Mouse (Mus musculus) heart, postnatal 25 days (tissue): Measurements from ENCODE around the gene Slc43a1. TPM values are rescaled to one million over a fixed set of nuclear protein-coding genes. Genes with fewer than 3 reads are reported as not detected.
"Not testable (repeated sequence)": the region's sequence is repeated elsewhere in the genome, so short reads cannot be mapped to it uniquely, and the experiment has no call there.

Experiments
- DNase-seq: peaks from one replicate; pipeline ENCODE4 v3.0.0; 2022; ENCODE audit warnings: low spot score
- intact Hi-C: fragments of 180-260 bp; cut with DNase I; formaldehyde crosslinking; loops from one replicate; pipeline ENCODE4 v1.15.1; 2025
- total RNA-seq, 2 experiments: library from RNA; stranded (reverse); gene quantifications; 2 replicates each; pipeline ENCODE4 v1.2.3; 2021

The Slc43a1 gene
- total RNA-seq, 2 experiments from 2014 or later: 1.5 to 2.2 TPM

DNA sequence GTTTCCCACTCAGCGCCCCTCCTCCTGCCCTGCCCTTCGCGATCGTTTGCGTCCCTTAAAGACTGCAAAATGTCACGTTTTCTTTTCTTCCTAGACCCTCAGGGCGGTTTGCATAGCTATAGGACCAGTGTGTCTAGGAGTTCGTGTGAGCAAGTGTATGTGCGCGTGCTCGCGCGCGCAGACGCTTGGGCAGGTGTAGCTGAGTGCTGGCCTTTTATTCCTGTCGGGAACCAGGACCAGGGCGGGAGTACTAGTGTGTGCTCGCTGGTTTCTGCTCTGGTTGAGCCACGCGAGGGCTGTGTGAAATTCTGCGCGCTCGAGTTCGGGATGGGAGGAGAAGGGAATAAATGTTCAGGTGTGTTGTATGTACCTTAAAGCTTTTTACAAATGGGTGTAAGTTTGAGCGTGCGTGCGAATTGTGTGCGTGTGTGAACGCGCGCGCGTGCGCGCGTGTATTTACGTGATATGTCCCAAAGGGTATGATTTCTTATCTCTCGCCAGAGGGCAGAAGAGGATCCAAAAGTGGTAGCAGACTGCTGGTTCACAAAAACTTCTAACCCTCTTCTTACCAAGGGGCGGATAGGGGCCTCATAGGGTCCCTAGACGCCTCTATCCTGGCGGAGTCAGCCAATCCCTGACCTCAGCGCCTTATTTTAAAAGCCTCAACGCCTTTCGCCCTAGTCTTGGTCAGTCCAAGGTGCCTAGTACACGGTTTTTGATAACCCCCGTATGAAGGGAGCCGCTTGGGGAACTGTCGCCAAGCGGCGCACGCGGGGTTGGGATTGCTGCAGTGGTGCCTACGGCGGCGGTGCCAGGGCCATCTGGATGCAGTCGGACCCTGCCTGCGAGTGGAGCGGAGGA is 49.0 kb downstream of the Slc43a1 start:
- intact Hi-C loops: loop anchor here (2.0 to 5.0 kb wide), 3 partner anchors 17 to 120 kb away; no protein-coding TSS in a partner anchor
- DNase-seq: no peak

DNA sequence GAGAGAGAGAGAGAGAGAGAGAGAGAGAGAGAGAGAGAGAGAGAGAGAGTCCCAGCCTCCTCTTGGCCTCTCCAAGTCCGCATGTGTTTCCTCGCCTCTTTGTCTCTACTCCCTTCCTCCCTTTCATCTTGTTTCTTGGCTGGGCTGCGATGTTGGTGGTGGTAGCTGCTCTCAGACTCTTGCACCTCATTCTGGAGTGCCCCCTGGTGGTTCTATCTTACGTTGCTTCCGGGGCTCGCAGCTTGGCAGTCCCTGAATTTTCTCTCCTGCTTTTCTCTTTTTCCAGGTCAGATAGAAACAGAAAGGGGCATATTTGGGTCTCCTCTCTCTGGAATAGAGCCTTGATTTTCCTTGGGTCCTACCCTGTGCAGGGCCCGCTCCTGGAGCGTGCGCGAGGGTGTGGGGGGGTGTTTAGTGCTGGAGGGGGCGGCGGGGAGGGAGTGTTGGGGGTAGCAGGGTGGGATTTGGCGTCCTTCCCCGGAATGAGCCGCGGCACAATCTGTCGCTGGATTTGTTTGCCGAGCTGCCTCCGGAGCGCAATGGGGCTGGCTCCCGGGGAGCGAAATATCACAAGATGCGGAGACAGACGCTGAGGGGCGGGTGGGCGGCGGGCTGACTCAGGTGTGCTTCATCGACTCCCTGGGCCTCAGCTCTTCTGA is 50.1 kb downstream of the Slc43a1 start:
- DNase-seq: peak; percentile 49
- intact Hi-C loops: loop anchor here (5.0 kb wide), 2 partner anchors 69 to 119 kb away; no protein-coding TSS in a partner anchor

DNA sequence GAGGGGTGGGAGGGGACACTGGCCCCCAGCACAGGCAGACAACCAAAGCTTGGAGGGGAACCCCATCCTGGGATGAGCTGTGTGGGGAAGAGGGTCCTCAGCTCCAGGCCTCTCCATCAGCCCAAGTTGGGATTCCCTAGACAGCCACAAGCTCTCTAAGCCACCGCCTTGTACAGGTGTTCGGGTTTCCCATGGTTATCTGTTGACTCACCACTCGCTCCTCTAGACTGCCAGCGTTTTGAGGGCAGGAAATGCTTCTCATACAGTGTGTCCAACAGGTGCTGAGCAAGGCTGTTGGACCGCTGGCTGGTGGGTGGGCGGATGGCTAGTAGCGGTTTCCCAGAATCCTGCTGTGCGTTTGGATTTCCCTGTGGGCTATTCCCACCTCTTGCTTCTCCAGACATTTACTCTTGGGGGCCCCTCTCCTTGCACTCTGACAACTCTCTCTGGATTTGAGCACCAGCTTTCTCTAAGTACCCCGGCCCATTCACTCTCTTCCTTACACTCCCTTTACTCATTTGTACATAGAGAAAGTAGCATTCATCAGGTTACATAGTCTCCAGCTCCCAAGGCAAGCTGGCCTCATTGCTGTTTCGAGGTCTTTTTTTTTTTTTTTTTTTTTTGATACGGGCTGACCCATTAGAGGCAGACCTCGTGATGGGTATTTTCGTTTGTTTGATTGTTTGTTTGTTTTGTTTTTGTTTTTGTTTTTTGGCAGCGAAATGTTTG is 50.8 kb downstream of the Slc43a1 start:
- intact Hi-C loops: loop anchor here (2.0 to 5.0 kb wide), 5 partner anchors 25 to 118 kb away; partner anchors contain the start of gene Slc43a3
- DNase-seq: no peak

DNA sequence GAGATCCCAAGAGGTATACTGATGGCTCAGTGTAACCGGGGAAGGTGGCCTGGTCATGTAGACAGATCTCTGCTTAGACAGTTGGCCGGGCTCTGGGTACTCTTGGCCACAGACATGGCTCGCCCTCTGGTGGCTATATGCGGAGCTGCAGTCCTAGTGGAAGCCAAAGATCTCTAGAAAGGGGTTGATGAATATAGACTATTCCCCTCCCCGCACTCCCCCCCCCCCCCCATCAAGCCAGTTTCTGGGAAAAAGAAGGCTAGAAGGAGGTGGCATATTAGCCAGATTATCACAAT is 51.3 kb downstream of the Slc43a1 start:
- intact Hi-C loops: loop anchor here (2.0 to 5.0 kb wide), 3 partner anchors 25 to 59 kb away; partner anchors contain the start of gene Slc43a3

DNA sequence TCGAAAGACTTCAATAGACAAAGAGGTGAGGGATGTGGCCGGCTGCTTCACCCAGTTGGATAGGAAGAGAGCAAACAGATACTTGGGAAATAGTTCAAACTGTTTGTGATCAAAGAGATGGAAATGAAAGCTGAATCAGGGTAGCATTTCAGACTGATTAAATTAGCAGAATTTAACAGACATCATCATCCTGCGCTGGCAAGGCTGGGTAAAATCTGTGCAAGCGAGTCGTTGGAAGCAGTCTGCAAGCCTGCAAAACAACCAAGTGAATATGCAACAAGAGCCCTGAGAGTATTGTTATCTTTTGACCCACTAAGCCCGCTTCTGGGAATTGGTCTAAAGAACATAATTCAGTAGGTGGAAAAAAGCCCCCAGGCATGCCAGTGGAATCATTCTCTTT is 54.7 kb downstream of the Slc43a1 start:
- no peak for DNase-seq
- intact Hi-C loops: loop anchor here (5.0 kb wide), 1 partner anchor 44 kb away; the partner anchor contains the start of gene Slc43a3

More for the DNA sequence above, 51.3 kb downstream of the Slc43a1 start:
- peak; percentile 68 for DNase-seq

DNA sequence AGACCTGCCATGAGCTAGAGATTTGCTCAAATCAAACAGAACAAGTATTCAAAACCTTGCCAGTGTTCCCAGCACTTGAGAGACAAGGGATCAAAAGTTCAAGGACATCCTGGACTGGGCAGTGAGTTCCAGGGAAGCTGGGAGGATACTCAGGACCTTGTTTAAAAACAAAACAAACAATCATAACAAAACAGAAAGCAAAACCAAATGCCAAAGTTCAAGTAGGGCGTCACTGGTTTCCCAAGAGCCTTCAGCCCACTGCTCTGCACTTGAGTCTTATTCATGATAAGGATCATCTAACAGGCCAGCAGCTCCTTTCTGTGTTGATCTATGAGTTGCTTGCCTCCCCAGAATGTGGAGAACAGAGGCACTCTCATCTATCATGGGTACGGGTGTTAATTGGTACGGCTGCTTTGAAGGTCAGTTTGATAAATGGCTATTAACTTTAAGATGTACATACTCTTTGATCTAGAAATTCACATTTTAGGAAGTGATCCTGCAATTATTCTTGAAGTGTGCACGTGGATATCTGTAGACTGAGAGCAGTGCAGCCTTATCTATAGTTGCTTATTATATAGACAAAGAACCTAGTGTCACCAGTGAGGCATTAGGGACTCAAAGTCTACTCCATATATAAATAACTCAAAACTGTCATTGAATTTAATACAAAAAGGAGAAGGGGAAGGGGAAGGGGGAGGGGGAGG is 57.0 kb downstream of the Slc43a1 start:
- intact Hi-C loops: no loop called here
- no peak for DNase-seq

DNA sequence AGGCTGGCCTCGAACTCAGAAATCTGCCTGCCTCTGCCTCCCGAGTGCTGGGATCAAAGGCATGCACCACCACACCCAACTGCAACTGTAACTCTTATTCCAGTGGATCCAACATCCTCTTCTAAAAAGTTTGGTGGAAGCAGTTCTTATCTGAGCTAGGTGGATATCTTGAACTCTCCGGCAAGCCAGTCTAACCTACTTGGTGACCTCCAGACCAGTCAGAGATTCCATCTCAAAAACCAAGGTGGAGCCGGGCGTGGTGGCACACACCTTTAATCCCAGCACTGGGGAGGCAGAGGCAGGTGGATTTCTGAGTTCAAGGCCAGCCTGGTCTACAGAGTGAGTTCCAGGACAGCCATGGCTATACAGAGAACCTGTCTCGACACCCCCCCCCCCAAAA is 58.0 kb downstream of the Slc43a1 start:
- intact Hi-C loops, DNase-seq: not testable (repeated sequence)

DNA sequence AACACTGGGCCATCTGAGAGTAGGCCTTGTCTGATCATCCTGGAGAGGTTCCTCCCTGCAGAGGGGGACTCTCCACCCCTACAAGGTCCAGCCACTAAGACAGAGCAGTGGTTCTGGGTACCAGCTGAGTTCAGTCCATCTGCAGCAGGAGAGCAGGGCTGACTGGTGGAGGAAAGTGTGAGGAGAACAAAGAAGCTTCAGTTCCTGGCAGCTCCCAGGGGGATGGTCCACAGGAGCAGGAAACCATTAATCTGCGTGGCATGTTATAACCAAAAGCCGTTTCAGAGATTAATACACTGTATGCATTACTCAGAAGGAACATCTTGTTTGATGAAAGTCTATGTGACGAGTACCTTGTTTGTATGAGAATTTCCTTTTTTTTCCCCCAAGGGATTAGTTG is 74.1 kb downstream of the Slc43a1 start:
- DNase-seq: no peak
- intact Hi-C loops: no loop called here

Other genes with a start within 250 kb of the Slc43a1 start
- gene Ctnnd1, start 188.1 kb upstream of the Slc43a1 start, total RNA-seq: 10 to 100 TPM; 66.6 to 70.4 TPM
- not detected for gene Btbd18, start 179.8 kb upstream of the Slc43a1 start, total RNA-seq
- gene Selenoh, start 168.1 kb upstream of the Slc43a1 start, total RNA-seq: 10 to 100 TPM; 22.4 to 25.2 TPM
- 1 to 10 TPM; 5.4 to 5.8 TPM for gene Gm28635, start 160.8 kb upstream of the Slc43a1 start, total RNA-seq
- 10 to 100 TPM; 13.2 to 13.7 TPM for gene Med19, start 160.4 kb upstream of the Slc43a1 start, total RNA-seq
- 100 to 1,000 TPM; 116 to 127 TPM for gene Tmx2, start 159.7 kb upstream of the Slc43a1 start, total RNA-seq
- gene Zdhhc5, start 123.7 kb upstream of the Slc43a1 start, total RNA-seq: 10 to 100 TPM; 61.4 to 62.1 TPM
- gene Clp1, start 111.5 kb upstream of the Slc43a1 start, total RNA-seq: 1 to 10 TPM; 4.9 TPM
- gene Ypel4, start 104.8 kb upstream of the Slc43a1 start, total RNA-seq: 1 to 10 TPM in 1 of 2 experiments, under 1 TPM in 1; 0.94 to 1.1 TPM
- gene Gm19426, start 95.2 kb upstream of the Slc43a1 start, total RNA-seq: 1 to 10 TPM; 1.8 to 1.9 TPM
- gene Serping1, start 63.4 kb upstream of the Slc43a1 start, total RNA-seq: 10 to 100 TPM; 68.8 to 75.7 TPM
- 10 to 100 TPM; 30.6 to 70.6 TPM for gene Ube2l6, start 40.0 kb upstream of the Slc43a1 start, total RNA-seq
- not detected for gene Smtnl1, start 16.2 kb upstream of the Slc43a1 start, total RNA-seq
- 100 to 1,000 TPM in 1 of 2 experiments, 10 to 100 TPM in 1; 99.8 to 103 TPM for gene Timm10, start 11.9 kb upstream of the Slc43a1 start, total RNA-seq
- 1 to 10 TPM; 1.8 to 4.0 TPM for gene Rtn4rl2, start 47.9 kb downstream of the Slc43a1 start, total RNA-seq
- 10 to 100 TPM; 70.7 to 86.6 TPM for gene Slc43a3, start 97.7 kb downstream of the Slc43a1 start, total RNA-seq
- not detected for gene Prg2, start 141.6 kb downstream of the Slc43a1 start, total RNA-seq
- gene Prg3, start 149.4 kb downstream of the Slc43a1 start, total RNA-seq: not detected
- gene Ssrp1, start 198.4 kb downstream of the Slc43a1 start, total RNA-seq: 10 to 100 TPM; 35.5 to 40.8 TPM
- under 1 TPM; 0.26 to 0.42 TPM for gene P2rx3, start 198.6 kb downstream of the Slc43a1 start, total RNA-seq
- 10 to 100 TPM; 63.2 to 65.0 TPM for gene Tnks1bp1, start 209.2 kb downstream of the Slc43a1 start, total RNA-seq